Mouse (Mus musculus) neural tube, embryonic 14.5 days (tissue): ENCODE measurements around the gene Rhou. TPM values are rescaled to one million over a fixed set of nuclear protein-coding genes. Genes with fewer than 3 reads are reported as not detected.
"Not testable (repeated sequence)": the region's sequence is repeated elsewhere in the genome, so short reads cannot be mapped to it uniquely, and the experiment has no call there.

ENCODE experiments used
- ATAC-seq: fragments of 200-750 bp; cut with Nextera tagmentation; 2 replicates; pipeline ENCODE4 v1.8.0; 2017; ENCODE audit warnings: low read depth, mild to moderate bottlenecking, moderate TSS enrichment, moderate library complexity
- H3K27ac ChIP-seq: fragments of 300-500 bp; sonication (generic); 2 replicates; pipeline ENCODE4 v1.5.1; 2014; ENCODE audit warnings: low read depth, mild to moderate bottlenecking, control low read depth, low read length, moderate library complexity, mixed read lengths
- H3K27me3 ChIP-seq: fragments of 300-500 bp; sonication (generic); 2 replicates; pipeline ENCODE4 v1.6.1; 2014; ENCODE audit warnings: low read length; ENCODE audit not compliant: control insufficient read depth, insufficient read depth
- H3K36me3 ChIP-seq: fragments of 300-500 bp; sonication (generic); 2 replicates; pipeline ENCODE4 v1.6.1; 2014; ENCODE audit warnings: low read length, mixed read lengths; ENCODE audit not compliant: control insufficient read depth, insufficient read depth
- H3K4me1 ChIP-seq: fragments of 300-500 bp; sonication (generic); 2 replicates; pipeline ENCODE4 v1.6.1; 2014; ENCODE audit warnings: low read length; ENCODE audit not compliant: control insufficient read depth, insufficient read depth
- H3K4me2 ChIP-seq: fragments of 300-500 bp; sonication (generic); 2 replicates; pipeline ENCODE4 v1.6.1; 2014; ENCODE audit warnings: mild to moderate bottlenecking, low read depth, low read length, control low read depth
- H3K4me3 ChIP-seq: fragments of 300-500 bp; sonication (generic); 2 replicates; pipeline ENCODE4 v1.5.1; 2014; ENCODE audit warnings: low read depth, low read length, control low read depth, mixed read lengths
- H3K9ac ChIP-seq: fragments of 300-500 bp; sonication (generic); replicated peaks from 2 replicates; pipeline ENCODE4 v1.6.1; 2014; ENCODE audit warnings: low read depth, mild to moderate bottlenecking, control low read depth, low read length, mixed read lengths
- H3K9me3 ChIP-seq: fragments of 300-500 bp; sonication (generic); 2 replicates; pipeline ENCODE4 v1.6.1; 2016; ENCODE audit warnings: low read length; ENCODE audit not compliant: control insufficient read depth
- WGBS: fragments of 180-500 bp; shearing (Covaris S2); extraction: QIAGEN DNeasy Blood & Tissue Kit; methylation state at CpG from one replicate; pipeline ENCODE4 v1.1.7; 2014; 5-methylcytosine and 5-hydroxymethylcytosine counted together
- polyA plus RNA-seq: library from polyadenylated mRNA; unstranded; fragments of >200 nt; fragmentation: Nextera tagmentation; extraction: Ambion mirVana; gene quantifications from 2 replicates; pipeline ENCODE4 v1.2.1, GENCODE M21; 2014

The Rhou gene
- 13.9 and 18.9 TPM in 2 replicates for polyA plus RNA-seq

GRCm38 (mm10) chr8:123653308-123653993 lies at the start of gene Rhou:
Rhou (plus strand) TSS chr8:123653929.
- Histone ChIP-seq H3K9me3 (no peaks in the 10 kb centered on the region), H3K27ac (peak within 1 kb of the TSS; percentile 88), H3K4me1 (peaks cover 10% of the 10 kb centered on the region), H3K27me3 (no peaks in the 10 kb centered on the region), H3K4me3 (peak within 1 kb of the TSS; percentile 77), H3K4me2 (peak within 1 kb of the TSS; percentile 46), H3K36me3 (0 out of 2 replicates have a peak, but pooled peaks cover 5% of the 10 kb centered on the region), H3K9ac (peak within 1 kb of the TSS; percentile 94)
- ATAC-seq, result peak; percentile 93
- WGBS, result under 1% methylated on average over 54 of the region's 58 CpGs

GRCm38 (mm10) chr8:123612652-123613051 lies 41.1 kb upstream of the Rhou start:
- H3K9ac ChIP-seq, H3K4me3 ChIP-seq, H3K27me3 ChIP-seq, ATAC-seq, H3K9me3 ChIP-seq, H3K36me3 ChIP-seq, H3K4me1 ChIP-seq, H3K4me2 ChIP-seq, H3K27ac ChIP-seq: not testable (repeated sequence)
- WGBS, result 33% methylated on average over 1 of the region's 5 CpGs

GRCm38 (mm10) chr8:123623523-123623922 lies 30.2 kb upstream of the Rhou start:
- H3K9me3 ChIP-seq, H3K36me3 ChIP-seq, H3K4me3 ChIP-seq, ATAC-seq, H3K9ac ChIP-seq, H3K4me1 ChIP-seq, H3K4me2 ChIP-seq, H3K27ac ChIP-seq: not testable (repeated sequence)
- peaks cover 14% of the 10 kb centered on the region; the same call in 1 of the 2 replicates for H3K27me3 ChIP-seq
- no CpG with 5 or more reads among the region's 39 CpGs for WGBS

- H3K4me3 ChIP-seq, result no peak overlapping the region
- WGBS, result 57% methylated on average over 4 of the region's 5 CpGs
- no peak overlapping the region for H3K4me2 ChIP-seq
- ATAC-seq, result no peak
- no peaks in the 10 kb centered on the region for H3K36me3 ChIP-seq
- no peaks in the 10 kb centered on the region for H3K9me3 ChIP-seq
- H3K4me1 ChIP-seq, result peaks cover 6% of the 10 kb centered on the region; the same call in 1 of the 2 replicates
- no peak overlapping the region for H3K9ac ChIP-seq
- H3K27ac ChIP-seq, result no peak overlapping the region
- H3K27me3 ChIP-seq, result peaks cover 14% of the 10 kb centered on the region; the same call in 1 of the 2 replicates
Observed at GRCm38 (mm10) chr8:123624274-123624673, 29.5 kb upstream of the Rhou start.

GRCm38 (mm10) chr8:123624702-123625101 lies 29.0 kb upstream of the Rhou start:
- Histone ChIP-seq H3K4me3 (no peak overlapping the region), H3K9ac (no peak overlapping the region), H3K9me3 (no peaks in the 10 kb centered on the region), H3K36me3 (no peaks in the 10 kb centered on the region), H3K27me3 (peaks cover 14% of the 10 kb centered on the region; the same call in 1 of the 2 replicates), H3K27ac (no peak overlapping the region), H3K4me1 (peaks cover 6% of the 10 kb centered on the region; the same call in 1 of the 2 replicates), H3K4me2 (no peak overlapping the region)
- 53% methylated on average over 1 of the region's 1 CpGs for WGBS
- no peak for ATAC-seq

- H3K4me2 ChIP-seq, result no peak overlapping the region
- no peak overlapping the region for H3K4me3 ChIP-seq
- H3K9ac ChIP-seq, result no peak overlapping the region
- H3K36me3 ChIP-seq, result no peaks in the 10 kb centered on the region
- WGBS, result 30% methylated on average over 2 of the region's 2 CpGs
- no peak overlapping the region for H3K27ac ChIP-seq
- H3K4me1 ChIP-seq, result peaks cover 6% of the 10 kb centered on the region; the same call in 1 of the 2 replicates
- ATAC-seq, result no peak
- peaks cover 14% of the 10 kb centered on the region; the same call in 1 of the 2 replicates for H3K27me3 ChIP-seq
- H3K9me3 ChIP-seq, result no peaks in the 10 kb centered on the region
Observed at GRCm38 (mm10) chr8:123625717-123626116, 28.0 kb upstream of the Rhou start.

- no peak overlapping the region for H3K4me3 ChIP-seq
- no peak for ATAC-seq
- H3K9ac ChIP-seq, result no peak overlapping the region
- no peaks in the 10 kb centered on the region for H3K36me3 ChIP-seq
- no peak overlapping the region for H3K4me2 ChIP-seq
- 67% methylated on average over 6 of the region's 6 CpGs for WGBS
- peaks cover 6% of the 10 kb centered on the region; the same call in 1 of the 2 replicates for H3K4me1 ChIP-seq
- H3K27me3 ChIP-seq, result peaks cover 14% of the 10 kb centered on the region; the same call in 1 of the 2 replicates
- H3K9me3 ChIP-seq, result no peaks in the 10 kb centered on the region
- no peak overlapping the region for H3K27ac ChIP-seq
Observed at GRCm38 (mm10) chr8:123627410-123628147, 26.1 kb upstream of the Rhou start.

GRCm38 (mm10) chr8:123628253-123628967 lies 25.3 kb upstream of the Rhou start:
- Histone ChIP-seq H3K27ac (no peak overlapping the region), H3K9ac (no peak overlapping the region), H3K9me3 (no peaks in the 10 kb centered on the region), H3K4me2 (peak overlapping the region; percentile 45), H3K36me3 (no peaks in the 10 kb centered on the region), H3K27me3 (peaks cover 14% of the 10 kb centered on the region; the same call in 1 of the 2 replicates), H3K4me3 (peak overlapping the region; percentile 17; the same call in 1 of the 2 replicates), H3K4me1 (peaks cover 6% of the 10 kb centered on the region; the same call in 1 of the 2 replicates)
- 3% methylated on average over 8 of the region's 8 CpGs for WGBS
- no peak for ATAC-seq
